Mouse (Mus musculus): ENCODE data around the gene Nxph1. TPM values are rescaled to one million over a fixed set of nuclear protein-coding genes. Genes with fewer than 3 reads are reported as not detected.

Nxph1 gene
- polyA plus RNA-seq, 1 experiment from 2014 or later: 15.7 TPM

DNA sequence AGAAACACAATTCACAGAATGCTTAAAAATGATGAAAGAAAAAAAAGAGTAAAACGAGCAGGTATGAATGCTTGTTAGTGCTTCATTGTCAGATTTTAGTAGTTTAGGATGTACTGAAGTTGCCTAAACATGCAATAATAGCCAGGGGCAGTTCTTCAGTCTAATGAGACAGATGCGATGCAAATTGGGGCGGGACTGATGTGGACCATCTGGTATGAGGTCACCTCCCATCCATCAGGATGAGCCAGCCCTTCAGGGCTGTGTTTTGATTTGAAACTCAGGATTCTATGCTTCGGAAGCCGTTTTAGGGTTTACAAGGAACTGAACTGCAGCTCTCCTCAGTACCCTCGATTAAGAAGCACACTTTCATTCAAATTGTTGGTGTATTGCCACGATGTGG, 121.7 kb downstream of the Nxph1 start:
- Histone ChIP-seq H3K36me3 (no peaks in the 10 kb centered on the region), H3K4me3 (no peak overlapping the region), H3K4me1 (no peaks in the 10 kb centered on the region; the same call in 1 of the 2 replicates), H3K27me3 (no peaks in the 10 kb centered on the region), H3K4me2 (replicated peaks) (no peak overlapping the region), H3K27ac (replicated peaks) (no peak overlapping the region), H3K9me3 (no peaks in the 10 kb centered on the region), H3K9ac (replicated peaks) (no peak overlapping the region)
- WGBS: 78% methylated on average over 7 of the region's 7 CpGs
- ATAC-seq (ENCODE audit: low FRiP score, low read depth): peak; percentile 42; the same call in 1 of the 2 replicates

DNA sequence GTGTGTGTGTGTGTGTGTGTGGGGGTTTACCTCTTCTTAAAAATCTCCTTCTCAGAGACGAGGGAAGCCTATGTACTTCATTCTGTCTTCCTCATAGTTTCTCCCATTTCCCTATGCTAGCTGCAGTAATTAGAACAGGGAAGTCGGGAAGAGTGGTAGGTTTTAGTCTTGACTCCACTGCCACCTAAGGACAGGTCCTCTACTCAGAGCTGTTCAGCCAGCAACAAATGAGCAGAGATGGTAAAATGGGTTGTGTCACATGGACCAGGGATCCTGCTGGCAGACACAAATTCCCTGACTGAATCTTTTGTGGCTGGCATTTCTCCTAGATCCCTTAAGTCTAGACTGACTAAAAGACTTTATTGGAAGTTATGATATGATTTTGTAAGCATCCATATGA, 128.2 kb downstream of the Nxph1 start:
- WGBS: 56% methylated on average over 2 of the region's 2 CpGs

DNA sequence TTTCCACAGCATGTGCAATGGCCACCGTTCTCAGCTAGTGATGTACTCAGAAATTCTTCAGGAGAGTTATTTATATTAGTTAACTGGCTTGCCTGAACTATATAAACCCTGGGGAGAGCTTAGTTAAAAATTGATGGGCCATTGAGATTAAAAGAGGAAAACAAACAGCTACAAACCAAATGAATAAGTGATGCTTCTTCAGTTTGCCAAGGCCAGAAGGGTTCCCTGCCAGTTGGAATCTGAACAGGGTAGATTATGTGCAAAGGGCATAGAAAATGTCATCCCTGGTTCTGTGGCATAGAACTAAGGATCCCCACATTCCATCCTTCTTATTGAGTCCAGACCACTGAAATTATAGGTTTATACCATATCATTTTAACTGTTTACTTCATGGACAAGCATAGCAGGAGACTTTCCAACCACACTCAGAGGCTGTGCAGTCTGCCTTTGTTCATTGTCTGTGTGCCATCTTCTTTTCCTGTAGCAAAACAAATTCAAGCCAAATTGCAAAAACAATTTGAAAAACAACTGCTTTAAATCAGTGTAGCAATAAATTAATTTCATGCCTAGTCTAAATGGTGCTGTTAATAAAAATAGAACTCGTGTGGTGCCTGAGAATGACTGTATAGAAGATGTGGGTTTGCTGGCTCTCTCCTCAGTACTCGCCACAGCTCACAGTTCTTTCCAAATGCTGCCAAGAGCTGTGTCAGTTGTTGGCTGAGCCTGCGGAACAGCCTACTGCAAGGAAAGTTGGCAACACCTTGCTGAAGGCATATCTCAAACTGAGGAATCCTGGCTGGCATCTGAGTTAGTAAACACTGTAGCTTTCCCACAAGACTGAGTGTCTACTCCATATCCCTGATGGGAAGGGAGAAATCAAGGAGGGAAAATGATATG, 129.8 kb downstream of the Nxph1 start:
- WGBS: 77% methylated on average over 4 of the region's 4 CpGs
- ATAC-seq (ENCODE audit: low FRiP score, low read depth): no peak

More for the DNA sequence above, 128.2 kb downstream of the Nxph1 start:
- Histone ChIP-seq H3K9ac (replicated peaks) (no peak overlapping the region), H3K27me3 (no peaks in the 10 kb centered on the region), H3K4me2 (replicated peaks) (no peak overlapping the region), H3K36me3 (no peaks in the 10 kb centered on the region), H3K4me1 (no peaks in the 10 kb centered on the region), H3K27ac (replicated peaks) (no peak overlapping the region), H3K4me3 (no peak overlapping the region), H3K9me3 (no peaks in the 10 kb centered on the region)
- ATAC-seq (ENCODE audit: low FRiP score, low read depth): no peak

DNA sequence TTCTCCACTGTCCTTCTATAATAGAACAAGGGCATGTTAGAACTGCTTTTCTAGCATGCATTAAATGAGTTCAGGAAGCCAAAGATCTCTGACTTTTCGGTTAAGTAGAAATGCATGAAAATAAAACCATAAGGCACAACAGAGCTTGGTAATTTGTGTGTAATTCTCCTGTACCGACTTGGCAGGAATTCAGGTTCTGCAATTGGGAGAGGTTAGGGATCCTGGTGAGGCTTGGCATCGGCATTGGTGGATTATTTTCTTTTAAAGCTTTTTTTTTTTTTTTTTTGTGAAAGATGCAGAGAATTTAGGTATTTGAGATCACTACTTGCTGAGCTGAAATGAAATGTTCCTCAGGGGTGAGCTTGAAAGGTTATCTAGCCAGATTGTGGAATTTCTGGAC, 135.6 kb downstream of the Nxph1 start:
- no peak for ATAC-seq (ENCODE audit: low FRiP score, low read depth)

More for the DNA sequence above, 129.8 kb downstream of the Nxph1 start:
- Histone ChIP-seq H3K36me3 (no peaks in the 10 kb centered on the region), H3K27me3 (no peaks in the 10 kb centered on the region), H3K4me1 (no peaks in the 10 kb centered on the region), H3K9me3 (no peaks in the 10 kb centered on the region), H3K4me3 (no peak overlapping the region), H3K4me2 (replicated peaks) (no peak overlapping the region), H3K9ac (replicated peaks) (no peak overlapping the region), H3K27ac (replicated peaks) (no peak overlapping the region)

DNA sequence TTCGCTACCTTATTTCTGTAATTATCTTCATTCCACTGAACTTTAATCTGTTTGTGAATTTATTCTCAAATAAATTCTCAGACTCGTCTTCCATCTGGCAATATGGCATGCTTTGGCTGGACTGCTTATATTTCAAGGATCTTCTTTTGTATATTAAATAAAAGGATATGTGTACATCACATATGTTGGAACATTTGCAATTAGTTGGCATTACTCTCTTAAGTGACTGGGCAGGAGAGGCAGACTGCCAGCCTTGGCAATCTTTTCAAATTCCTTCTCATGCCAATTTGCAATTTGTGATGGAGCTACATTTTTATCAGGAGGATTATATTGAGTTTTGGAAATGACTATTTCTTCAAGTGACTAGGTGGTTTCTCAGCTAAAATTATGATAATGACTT, 149.1 kb downstream of the Nxph1 start:
- H3K9me3 ChIP-seq: no peaks in the 10 kb centered on the region
- H3K4me3 ChIP-seq: no peak overlapping the region
- H3K9ac ChIP-seq (replicated peaks): no peak overlapping the region
- no peak overlapping the region for H3K27ac ChIP-seq (replicated peaks)
- whole genome bisulfite sequencing: 95% methylated on average over 2 of the region's 2 CpGs
- no peaks in the 10 kb centered on the region for H3K4me1 ChIP-seq
- ATAC-seq (ENCODE audit: low FRiP score, low read depth): no peak
- H3K27me3 ChIP-seq: no peaks in the 10 kb centered on the region
- H3K4me2 ChIP-seq (replicated peaks): no peak overlapping the region
- no peaks in the 10 kb centered on the region for H3K36me3 ChIP-seq

More for the DNA sequence above, 135.6 kb downstream of the Nxph1 start:
- Histone ChIP-seq H3K9me3 (no peaks in the 10 kb centered on the region), H3K4me2 (replicated peaks) (no peak overlapping the region), H3K9ac (replicated peaks) (no peak overlapping the region), H3K4me1 (no peaks in the 10 kb centered on the region), H3K4me3 (no peak overlapping the region), H3K36me3 (no peaks in the 10 kb centered on the region), H3K27me3 (no peaks in the 10 kb centered on the region), H3K27ac (replicated peaks) (no peak overlapping the region)
- WGBS: 85% methylated on average over 3 of the region's 3 CpGs

DNA sequence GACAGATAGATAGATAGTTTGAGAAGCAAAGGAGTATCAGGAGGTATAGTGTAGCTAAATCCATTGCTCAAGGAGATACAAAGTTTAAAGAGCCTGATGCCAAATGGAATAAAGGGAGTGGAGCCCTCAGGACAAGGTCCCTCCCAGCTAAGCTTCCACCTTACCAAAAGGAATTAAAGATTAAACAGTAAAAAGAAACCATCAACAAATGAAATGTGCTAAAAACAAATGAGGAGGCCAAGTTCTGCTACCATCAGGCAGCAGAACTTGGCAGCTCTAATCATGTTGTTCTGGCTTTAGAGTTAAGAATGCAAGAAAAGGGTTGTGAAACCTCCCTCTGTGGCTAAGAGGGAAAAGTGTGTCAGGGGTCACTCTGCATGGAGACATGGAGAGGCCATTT, 159.1 kb downstream of the Nxph1 start:
- no peaks in the 10 kb centered on the region for H3K9me3 ChIP-seq
- no peak overlapping the region for H3K4me2 ChIP-seq (replicated peaks)
- H3K27ac ChIP-seq (replicated peaks): no peak overlapping the region
- no peak for ATAC-seq (ENCODE audit: low FRiP score, low read depth)
- H3K27me3 ChIP-seq: no peaks in the 10 kb centered on the region
- no peaks in the 10 kb centered on the region for H3K4me1 ChIP-seq
- H3K9ac ChIP-seq (replicated peaks): no peak overlapping the region
- H3K4me3 ChIP-seq: no peak overlapping the region
- H3K36me3 ChIP-seq: no peaks in the 10 kb centered on the region

DNA sequence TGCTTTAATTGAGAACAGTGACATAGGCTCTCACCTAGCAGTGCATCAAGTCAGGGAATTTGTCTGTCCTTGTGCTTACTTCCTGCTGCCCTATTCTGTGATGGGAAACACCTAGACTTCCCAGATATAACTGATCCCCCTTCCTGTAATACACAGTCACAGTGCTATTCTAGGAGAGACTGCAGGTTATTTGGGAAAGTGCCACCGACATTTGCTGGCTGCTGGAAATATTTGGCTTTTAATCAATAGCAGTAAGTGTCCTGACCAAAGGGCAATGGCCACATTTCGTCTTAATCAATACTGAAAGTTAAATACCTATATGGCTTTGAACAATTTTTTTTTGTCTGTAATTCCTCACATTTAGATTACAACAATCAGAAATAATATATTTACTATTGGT, 170.9 kb downstream of the Nxph1 start:
- Histone ChIP-seq H3K4me2 (replicated peaks) (no peak overlapping the region), H3K9me3 (no peaks in the 10 kb centered on the region), H3K4me3 (no peak overlapping the region), H3K9ac (replicated peaks) (no peak overlapping the region), H3K27me3 (no peaks in the 10 kb centered on the region), H3K4me1 (no peaks in the 10 kb centered on the region), H3K36me3 (no peaks in the 10 kb centered on the region), H3K27ac (replicated peaks) (no peak overlapping the region)
- ATAC-seq (ENCODE audit: low FRiP score, low read depth): no peak
- WGBS: 92% methylated on average over 2 of the region's 2 CpGs

DNA sequence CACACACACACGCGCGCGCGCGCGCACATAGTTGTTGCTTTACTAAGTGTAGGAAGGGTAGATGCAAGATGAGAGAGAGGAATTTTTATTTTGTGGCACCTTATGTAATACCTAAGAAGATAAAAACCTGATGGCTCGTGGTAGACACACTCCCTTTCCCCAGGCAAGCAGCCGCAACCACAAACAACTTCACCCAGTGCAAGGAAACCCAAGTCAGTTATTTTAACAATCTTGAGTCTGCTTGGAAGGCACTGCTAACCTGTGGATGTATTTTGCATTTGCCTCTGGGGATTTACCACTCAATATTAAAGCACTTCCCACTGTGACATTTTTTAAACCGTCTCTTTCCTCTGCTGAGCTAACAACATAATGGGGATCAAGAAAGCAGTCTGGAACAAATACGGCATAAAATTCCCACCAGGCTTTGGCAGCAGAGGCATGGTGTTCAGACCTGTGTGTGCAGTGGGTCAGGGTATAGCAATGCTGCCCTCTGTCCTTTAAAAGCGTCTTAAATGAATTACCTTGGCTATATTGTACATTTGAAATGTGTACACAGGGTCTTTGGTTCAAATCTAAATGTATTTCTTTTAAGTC, 176.2 kb downstream of the Nxph1 start:
- Histone ChIP-seq H3K4me2 (replicated peaks) (no peak overlapping the region), H3K4me1 (no peaks in the 10 kb centered on the region), H3K36me3 (no peaks in the 10 kb centered on the region), H3K9me3 (no peaks in the 10 kb centered on the region), H3K27me3 (no peaks in the 10 kb centered on the region), H3K27ac (replicated peaks) (no peak overlapping the region), H3K4me3 (no peak overlapping the region), H3K9ac (replicated peaks) (no peak overlapping the region)
- WGBS: 79% methylated on average over 12 of the region's 12 CpGs
- ATAC-seq (ENCODE audit: low FRiP score, low read depth): peak; percentile 49; the same call in 1 of the 2 replicates

DNA sequence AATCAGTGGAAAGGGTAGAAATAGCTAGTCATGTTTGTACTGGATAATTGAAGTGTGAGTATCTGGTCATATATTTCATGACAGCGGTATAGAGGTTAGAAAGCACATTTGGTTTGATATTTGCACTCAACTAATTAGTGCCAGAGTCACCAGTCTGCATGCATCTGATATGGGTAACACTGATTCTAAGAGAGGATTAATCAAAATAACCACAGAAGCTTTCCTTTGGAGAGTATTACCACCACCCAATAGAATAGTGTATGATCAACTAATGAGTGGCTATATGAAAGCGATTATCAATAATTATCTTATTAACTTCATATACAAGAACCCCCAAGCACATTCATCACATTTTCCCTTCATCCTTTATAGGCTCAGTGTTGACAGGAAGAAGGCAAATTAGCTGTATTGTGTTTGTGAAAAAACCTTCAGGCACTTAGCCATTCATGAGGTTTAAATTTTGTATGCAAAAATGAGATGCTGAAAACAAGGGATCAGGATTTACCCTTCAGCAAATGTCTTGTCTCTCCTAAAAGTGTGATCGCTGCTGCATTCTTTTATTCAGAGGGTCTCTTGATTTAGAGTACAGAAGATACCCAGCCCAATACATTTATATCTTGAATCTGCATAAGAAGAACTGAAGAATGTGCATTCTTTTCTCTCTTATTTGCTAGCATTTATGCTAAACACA, 185.5 kb downstream of the Nxph1 start:
- Histone ChIP-seq H3K27me3 (no peaks in the 10 kb centered on the region), H3K4me1 (no peaks in the 10 kb centered on the region), H3K27ac (replicated peaks) (no peak overlapping the region), H3K9ac (replicated peaks) (no peak overlapping the region), H3K4me2 (replicated peaks) (no peak overlapping the region), H3K9me3 (no peaks in the 10 kb centered on the region), H3K36me3 (no peaks in the 10 kb centered on the region), H3K4me3 (no peak overlapping the region)
- no peak for ATAC-seq (ENCODE audit: low FRiP score, low read depth)
- 76% methylated on average over 3 of the region's 3 CpGs for WGBS

DNA sequence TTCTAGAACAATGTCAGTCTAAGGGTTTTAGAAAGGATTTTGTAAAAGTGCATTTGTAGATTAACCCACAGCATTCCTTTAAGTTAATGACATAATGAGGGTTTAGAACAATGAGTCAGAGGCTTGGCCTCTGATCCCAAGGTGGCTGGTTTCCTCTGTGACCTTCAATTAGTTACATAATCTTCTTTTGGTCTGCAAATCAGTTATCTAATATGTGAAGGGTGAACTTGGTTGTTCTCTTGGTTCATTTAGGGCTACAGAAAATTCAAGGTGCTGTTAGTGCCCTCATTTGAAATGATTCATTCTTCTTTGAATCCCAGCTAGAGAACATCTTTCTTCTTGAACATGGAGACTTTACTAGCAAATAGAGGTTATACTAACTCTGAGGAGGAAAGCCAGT, 199.7 kb downstream of the Nxph1 start:
- no peak overlapping the region for H3K9ac ChIP-seq (replicated peaks)
- no peak overlapping the region for H3K4me2 ChIP-seq (replicated peaks)
- H3K4me3 ChIP-seq: no peak overlapping the region
- no peaks in the 10 kb centered on the region for H3K27me3 ChIP-seq
- no peaks in the 10 kb centered on the region for H3K9me3 ChIP-seq
- H3K27ac ChIP-seq (replicated peaks): no peak overlapping the region
- no peaks in the 10 kb centered on the region; the same call in 1 of the 2 replicates for H3K4me1 ChIP-seq
- H3K36me3 ChIP-seq: no peaks in the 10 kb centered on the region
- no peak for ATAC-seq (ENCODE audit: low FRiP score, low read depth)

DNA sequence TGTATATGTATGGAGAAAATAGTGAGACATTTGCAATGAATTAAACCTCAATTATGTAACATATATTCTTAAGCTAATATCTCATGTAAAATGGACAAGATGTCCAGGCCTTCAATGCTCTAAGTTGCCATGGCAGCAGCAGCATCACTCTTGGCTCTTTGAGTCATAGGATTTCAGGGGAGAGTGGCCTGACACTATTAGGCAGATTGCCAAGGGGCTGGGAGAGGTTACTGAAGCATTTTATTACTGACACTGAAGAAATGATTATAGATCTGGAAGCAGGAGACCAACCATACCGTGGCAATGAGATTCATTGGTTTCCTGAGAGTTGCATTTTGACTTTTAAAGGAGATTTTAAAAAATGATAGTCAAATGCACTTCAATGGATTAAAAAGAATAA, 201.6 kb downstream of the Nxph1 start:
- Histone ChIP-seq H3K36me3 (no peaks in the 10 kb centered on the region), H3K27ac (replicated peaks) (no peak overlapping the region), H3K4me1 (no peaks in the 10 kb centered on the region; the same call in 1 of the 2 replicates), H3K27me3 (no peaks in the 10 kb centered on the region), H3K4me3 (no peak overlapping the region), H3K9ac (replicated peaks) (no peak overlapping the region), H3K9me3 (no peaks in the 10 kb centered on the region), H3K4me2 (replicated peaks) (no peak overlapping the region)
- WGBS: 50% methylated on average over 1 of the region's 1 CpGs
- ATAC-seq (ENCODE audit: low FRiP score, low read depth): peak; percentile 54; the same call in 1 of the 2 replicates

DNA sequence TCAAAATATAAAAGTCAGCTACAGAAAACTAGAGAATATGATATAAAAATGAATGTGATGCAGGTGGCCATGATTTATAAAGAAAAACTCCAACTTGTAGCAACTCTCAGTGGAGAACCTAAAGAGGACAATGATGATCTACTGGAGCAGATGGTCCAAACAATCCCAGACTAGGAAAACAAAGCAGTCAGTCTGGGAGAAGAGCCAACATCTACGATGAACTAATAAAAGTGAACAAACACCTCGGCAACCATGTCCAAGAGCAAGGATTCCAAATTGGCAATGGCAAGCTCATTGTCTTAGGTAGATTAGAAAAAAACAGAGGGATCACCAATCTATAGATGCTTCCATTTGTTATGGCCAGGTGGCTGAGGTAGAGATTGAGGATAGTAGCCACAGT, 211.0 kb downstream of the Nxph1 start:
- no peak for ATAC-seq (ENCODE audit: low FRiP score, low read depth)
- no peak overlapping the region for H3K4me2 ChIP-seq (replicated peaks)
- H3K36me3 ChIP-seq: no peaks in the 10 kb centered on the region
- no peak overlapping the region for H3K9ac ChIP-seq (replicated peaks)
- no peak overlapping the region for H3K27ac ChIP-seq (replicated peaks)
- H3K9me3 ChIP-seq: no peaks in the 10 kb centered on the region
- H3K4me1 ChIP-seq: no peaks in the 10 kb centered on the region
- no peaks in the 10 kb centered on the region for H3K27me3 ChIP-seq
- no peak overlapping the region for H3K4me3 ChIP-seq
- 78% methylated on average over 2 of the region's 2 CpGs for WGBS

Data from midbrain, embryonic 12.5 days (tissue).